15 mouse cellular contexts compared by ENCODE assay signal in the genomic region with DNA sequence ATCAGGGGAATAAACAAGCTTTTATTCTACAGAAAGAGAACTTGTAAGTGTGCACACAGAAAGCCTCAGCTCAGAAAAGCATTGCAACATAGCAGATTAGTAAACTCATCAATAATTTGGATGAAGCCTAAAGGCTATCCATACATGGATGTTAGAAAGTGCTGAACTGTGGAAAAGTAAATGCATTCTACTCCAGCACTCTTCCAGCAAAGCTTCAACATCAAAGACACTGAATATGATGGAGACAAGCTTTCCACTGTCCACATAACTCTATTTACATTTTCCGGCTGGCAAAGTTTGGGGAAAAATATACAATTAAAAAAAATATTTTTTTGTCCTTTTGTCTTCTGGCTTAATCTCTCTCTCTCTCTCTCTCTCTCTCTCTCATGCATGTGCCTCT.
"Had no signal": no experiment of that assay in that cellular context is flagged by ENCODE, and none has a peak within 500 bp of the region (broad histone marks: within the 10 kb centered on the region; RNA-seq: fewer than 3 reads in every experiment).

No protein-coding gene starts in this region.

- H3K36me3 ChIP-seq: neural tube, embryonic 15.5 days; stomach, embryonic 15.5 days had no signal

- H3K4me3 ChIP-seq: neural tube, embryonic 15.5 days; stomach, embryonic 15.5 days had no signal

- H3K4me2 ChIP-seq: neural tube, embryonic 15.5 days; stomach, embryonic 15.5 days had no signal

- DNase-seq: retina, postnatal 1 day; right cerebral cortex, adult 18-20 months; right cerebral cortex, postnatal 14 days; right cerebral cortex, postnatal 25 days; right cerebral cortex, postnatal 4 days; spleen, adult 18-20 months; thymus, adult 18-20 months; thymus, adult 2 months; thymus, postnatal 14 days; thymus, postnatal 25 days; thymus, postnatal 36 days; thymus, postnatal 4 days had no signal

- H3K9ac ChIP-seq: neural tube, embryonic 15.5 days; stomach, embryonic 15.5 days had no signal

- H3K4me1 ChIP-seq: neural tube, embryonic 15.5 days; stomach, embryonic 15.5 days had no signal

- H3K9me3 ChIP-seq: neural tube, embryonic 15.5 days; stomach, embryonic 15.5 days had no signal

- H3K27ac ChIP-seq: neural tube, embryonic 15.5 days; stomach, embryonic 15.5 days; stomach, postnatal 0 days had no signal

- H3K27me3 ChIP-seq: neural tube, embryonic 15.5 days; stomach, embryonic 15.5 days had no signal
